Mouse (Mus musculus): ENCODE measurements around the gene Cox20.

The Cox20 gene

DNA sequence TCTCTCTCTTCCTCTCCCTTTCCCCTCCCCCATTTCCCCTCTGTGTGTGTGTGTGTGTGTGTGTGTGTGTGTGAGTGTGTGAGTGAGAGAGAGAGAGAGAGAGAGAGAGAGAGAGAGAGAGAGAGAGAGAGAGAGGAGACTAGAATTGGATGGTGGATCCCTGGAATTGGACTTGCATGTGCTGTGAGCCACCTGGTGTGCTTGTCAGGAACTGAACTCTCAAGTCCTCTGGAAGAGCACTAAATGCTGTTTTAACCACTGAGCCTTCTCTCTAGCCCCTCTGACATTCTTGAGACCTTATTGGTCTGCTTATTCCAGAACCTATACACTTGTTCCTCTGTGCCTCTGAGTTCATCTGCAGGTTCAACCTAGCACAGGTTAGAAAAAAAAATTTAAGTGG, 32.7 kb downstream of the Cox20 start:
- peak; percentile 83 for DNase-seq (ENCODE audit: low read depth, low spot score)

DNA sequence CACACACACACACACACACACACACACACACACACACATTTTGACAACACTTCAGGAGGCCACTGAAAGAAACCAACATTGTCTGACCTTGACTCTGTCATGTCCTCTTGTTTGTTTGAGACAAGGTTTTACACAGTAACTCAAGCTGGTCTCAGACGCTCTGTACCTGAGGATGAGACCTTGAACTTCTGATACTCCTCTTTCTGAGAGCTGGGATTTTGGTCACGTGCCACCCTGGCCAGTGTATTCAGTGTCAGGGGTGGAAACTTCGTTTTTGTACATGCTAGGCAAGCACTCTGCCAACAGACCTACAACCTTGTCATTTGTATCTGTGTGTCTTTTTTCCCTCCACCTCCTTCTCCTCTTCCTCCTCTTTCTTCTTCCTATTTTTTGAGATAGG, 35.6 kb downstream of the Cox20 start:
- DNase-seq (ENCODE audit: low read depth, low spot score): peak; percentile 69

DNA sequence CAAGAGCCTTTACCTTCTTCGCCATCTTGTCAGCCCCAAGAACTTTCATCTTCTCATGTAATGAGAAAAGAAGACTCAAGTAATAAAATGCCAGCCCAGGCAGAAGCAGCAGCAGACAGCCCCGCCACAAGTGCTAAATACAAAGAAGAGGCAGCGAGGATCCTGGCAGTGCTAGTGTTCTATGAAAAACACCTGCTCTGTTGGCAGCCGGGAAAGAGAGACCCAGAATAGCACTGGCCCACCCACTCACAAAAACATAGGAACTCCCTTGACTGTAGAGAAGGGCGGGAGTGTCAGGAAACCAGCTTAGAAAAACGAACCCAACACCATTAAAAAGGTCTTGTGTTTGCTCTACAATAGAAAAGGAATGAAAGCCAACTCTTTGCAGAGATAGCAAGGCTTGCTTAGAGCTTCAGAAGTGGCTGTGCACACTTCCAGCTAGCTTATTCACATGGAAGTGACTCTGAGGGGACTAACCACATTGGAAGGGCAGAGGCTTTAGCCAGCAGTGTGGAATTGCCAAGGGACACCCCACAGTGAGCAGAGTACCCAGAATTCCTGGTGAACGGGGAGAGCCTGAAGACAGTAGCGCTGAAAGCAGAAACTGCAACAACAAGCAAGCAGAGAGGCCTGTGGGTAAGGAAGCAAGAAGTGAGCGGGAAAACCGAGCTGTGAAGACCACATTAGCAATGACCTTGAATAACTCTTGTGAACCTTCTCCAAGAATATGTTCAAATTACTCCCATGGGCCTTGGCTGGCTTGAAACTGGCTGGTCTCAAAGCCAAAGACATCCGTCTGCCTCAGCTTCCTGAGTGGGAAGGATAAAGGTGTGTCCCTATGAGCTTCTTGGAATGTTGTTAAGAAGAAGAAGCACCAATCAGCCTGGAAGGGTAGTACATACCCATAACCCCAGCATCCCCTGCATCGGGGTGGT, 39.1 kb downstream of the Cox20 start:
- peak; percentile 91 for DNase-seq (ENCODE audit: low read depth, low spot score)

- peak; percentile 99 for DNase-seq (ENCODE audit: low read depth, low spot score)
These were observed 41.3 kb downstream of the Cox20 start for GRCm38 (mm10) chr1:178360264-178360663.

- peak; percentile 100 for DNase-seq (ENCODE audit: low read depth, low spot score)
These were observed 41.8 kb downstream of the Cox20 start for GRCm38 (mm10) chr1:178360702-178361101.

DNA sequence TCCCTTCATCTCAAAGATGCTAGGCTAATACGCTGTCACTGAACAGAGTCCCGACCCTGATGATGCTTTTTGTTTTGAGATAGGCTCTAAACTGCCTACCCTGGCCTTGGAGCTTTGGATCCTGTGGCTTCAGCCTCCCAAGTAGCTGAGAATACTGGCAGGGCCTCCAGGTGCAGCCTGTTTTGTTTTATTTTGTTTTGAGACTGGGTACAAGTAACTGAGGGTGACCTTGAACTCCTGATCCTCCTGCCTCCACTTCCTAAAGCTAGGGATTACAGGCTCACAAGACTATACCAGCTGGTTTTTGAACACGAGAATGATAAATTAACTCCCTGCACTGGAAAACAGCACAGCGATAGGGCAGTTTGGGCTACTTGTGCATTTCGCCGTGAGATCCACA, 46.2 kb downstream of the Cox20 start:
- peak; percentile 73 for DNase-seq (ENCODE audit: low read depth, low spot score)

DNA sequence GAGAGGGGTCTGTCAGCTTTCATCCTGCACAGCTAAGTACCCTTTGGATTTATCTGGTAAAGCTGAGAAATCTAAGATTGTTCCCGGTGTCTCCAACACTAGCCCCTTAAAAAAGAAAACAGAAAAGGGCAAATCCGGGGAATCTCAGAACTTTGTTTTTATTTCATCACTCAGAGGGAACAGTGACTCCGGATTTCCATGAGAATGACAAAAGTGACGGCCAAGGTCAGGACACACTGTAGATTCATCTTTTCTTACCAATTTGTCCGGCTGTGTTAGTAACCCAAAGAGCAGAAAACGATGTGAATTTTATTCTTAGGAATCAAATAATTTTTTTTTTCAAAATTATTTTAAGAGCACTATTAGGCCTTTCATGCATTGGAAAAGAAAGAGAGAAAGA, 49.2 kb downstream of the Cox20 start:
- no peak for DNase-seq (ENCODE audit: low read depth, low spot score)

DNA sequence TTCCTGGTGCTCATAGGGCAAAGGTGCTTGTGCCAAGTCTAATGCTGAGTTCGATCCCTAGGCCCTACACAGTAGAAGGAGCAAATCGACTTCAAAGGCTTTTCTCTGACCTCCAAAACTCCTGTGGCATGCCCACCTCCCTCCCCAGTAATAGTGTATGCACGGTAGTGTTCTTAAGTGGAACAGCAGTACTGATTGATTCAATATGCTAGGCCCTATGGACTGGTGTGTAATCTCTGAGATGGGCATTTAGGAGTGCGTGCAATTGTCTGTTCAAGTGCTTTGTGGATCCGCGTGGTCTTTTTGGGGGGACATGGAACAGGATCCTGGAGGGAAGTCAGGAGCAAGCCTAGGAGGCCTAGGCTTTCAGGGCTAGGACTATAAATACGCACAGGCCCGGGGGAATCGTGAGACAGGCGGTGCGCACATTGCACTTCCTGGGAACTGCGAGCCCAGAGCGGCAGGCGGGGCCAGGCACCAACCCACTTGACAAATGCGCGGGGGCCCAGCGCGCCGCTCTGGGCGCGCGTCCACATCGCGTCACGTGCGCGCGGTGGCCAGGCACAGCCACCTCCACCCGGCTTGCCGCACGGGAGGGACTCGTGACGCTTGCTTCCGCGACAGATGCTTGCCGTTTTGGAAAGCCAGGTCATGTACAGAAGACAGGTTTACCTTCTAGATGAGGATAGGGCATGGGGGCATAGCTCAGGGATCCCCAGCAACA, 49.8 kb downstream of the Cox20 start:
- peak; percentile 91 for DNase-seq (ENCODE audit: low read depth, low spot score)

GRCm38 (mm10) chr1:178369272-178369651, 50.3 kb downstream of the Cox20 start:
- DNase-seq (ENCODE audit: low read depth, low spot score): peak; percentile 81
